In genomic region chr1:44863818-44864217, GRCm38 (mm10) we compare ENCODE assay signal across 26 mouse cellular contexts.
"Had no signal": no experiment of that assay in that cellular context is flagged by ENCODE, and none has a peak within 500 bp of the region (broad histone marks: within the 10 kb centered on the region; RNA-seq: fewer than 3 reads in every experiment).

No protein-coding gene starts in this region.

- H3K36me3 ChIP-seq: limb, embryonic 10.5 days; limb, embryonic 12.5 days; limb, embryonic 13.5 days; limb, embryonic 15.5 days; liver, embryonic 12.5 days; liver, embryonic 13.5 days; liver, embryonic 15.5 days; lung, embryonic 15.5 days; midbrain, embryonic 10.5 days; midbrain, embryonic 12.5 days; midbrain, embryonic 13.5 days; midbrain, embryonic 15.5 days; neural tube, embryonic 12.5 days had no signal

- H3K27me3 ChIP-seq: limb, embryonic 12.5 days; limb, embryonic 13.5 days; limb, embryonic 15.5 days; liver, embryonic 12.5 days; liver, embryonic 13.5 days; liver, embryonic 15.5 days; lung, embryonic 15.5 days; megakaryocyte, embryonic 14.5 days; midbrain, embryonic 12.5 days; midbrain, embryonic 13.5 days; midbrain, embryonic 15.5 days; neural tube, embryonic 12.5 days had no signal

- DNase-seq: left cerebral cortex, postnatal 4 days; liver; liver, embryonic 13.5 days; liver, postnatal 0 days; lung, adult 18-20 months; lung, adult 2 months; lung, embryonic 14.5 days; lung, postnatal 10 days; lung, postnatal 14 days; lung, postnatal 4 days; midbrain, embryonic 14.5 days had no signal

- H3K4me3 ChIP-seq: limb, embryonic 10.5 days; limb, embryonic 12.5 days; limb, embryonic 13.5 days; limb, embryonic 15.5 days; liver, embryonic 12.5 days; liver, embryonic 13.5 days; liver, embryonic 15.5 days; lung, embryonic 15.5 days; megakaryocyte, embryonic 14.5 days; midbrain, embryonic 10.5 days; midbrain, embryonic 12.5 days; midbrain, embryonic 13.5 days; midbrain, embryonic 15.5 days; neural tube, embryonic 12.5 days had no signal

- H3K4me2 ChIP-seq: limb, embryonic 12.5 days; limb, embryonic 13.5 days; limb, embryonic 15.5 days; liver, embryonic 11.5 days; liver, embryonic 12.5 days; liver, embryonic 13.5 days; liver, embryonic 15.5 days; lung, embryonic 14.5 days; lung, embryonic 15.5 days; midbrain, embryonic 11.5 days; midbrain, embryonic 12.5 days; midbrain, embryonic 13.5 days; midbrain, embryonic 15.5 days; neural tube, embryonic 12.5 days had no signal
